Mouse (Mus musculus) erythroblast, embryonic 14.5 days (primary cell): ENCODE measurements around the gene Uaca.

Experiments used
- GATA1 ChIP-seq: IDR thresholded peaks from 2 replicates; pipeline ENCODE4 v1.6.1; 2012; ENCODE audit warnings: low read length, inconsistent platforms, mixed read lengths
- TAL1 ChIP-seq: IDR thresholded peaks from 3 replicates; pipeline ENCODE4 v1.6.1; 2012; ENCODE audit warnings: low read length, inconsistent platforms, mixed read lengths

GRCm38 (mm10) chr9:60765181-60765580 is 29.2 kb upstream of the Uaca start:
- TF ChIP-seq GATA1 (no peak), TAL1 (no peak)
